Mouse (Mus musculus): Measurements from ENCODE around the gene Susd1. TPM values are rescaled to one million over a fixed set of nuclear protein-coding genes. Genes with fewer than 3 reads are reported as not detected.

Susd1 gene
- total RNA-seq, 4 experiments from 2014 or later: 3.7 to 7.8 (median 4.9) TPM

DNA sequence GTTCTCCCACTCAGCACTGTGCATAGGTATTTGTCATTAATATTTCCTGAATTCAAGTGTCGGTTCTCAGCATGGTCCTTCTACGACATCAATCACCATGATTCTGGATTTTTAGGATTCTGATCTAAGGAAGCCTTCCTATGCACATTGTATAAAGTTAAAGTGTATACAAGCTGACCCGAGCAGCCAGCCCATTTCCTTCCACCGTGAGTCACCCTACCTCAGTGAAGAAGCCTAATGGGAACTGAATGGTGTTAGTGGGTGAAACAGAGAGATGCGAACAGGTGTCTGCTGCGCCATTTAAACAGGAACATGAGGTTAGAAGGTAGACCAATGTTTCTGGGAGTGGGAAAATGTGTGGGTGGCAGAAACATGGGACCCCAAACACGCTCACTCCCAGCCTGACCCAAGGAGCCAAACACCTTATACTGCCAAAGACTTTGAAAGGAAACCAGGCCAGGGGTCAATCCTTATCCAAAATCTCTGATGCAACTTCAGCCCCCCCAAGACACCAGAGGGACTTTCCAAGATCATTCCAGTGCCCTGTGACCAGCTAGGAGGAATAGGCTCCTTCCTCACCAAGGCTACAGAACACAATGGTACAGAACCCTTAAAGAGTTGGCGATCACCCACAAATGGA lies 99.4 kb downstream of the Susd1 start:
- DNase-seq: no peak

DNA sequence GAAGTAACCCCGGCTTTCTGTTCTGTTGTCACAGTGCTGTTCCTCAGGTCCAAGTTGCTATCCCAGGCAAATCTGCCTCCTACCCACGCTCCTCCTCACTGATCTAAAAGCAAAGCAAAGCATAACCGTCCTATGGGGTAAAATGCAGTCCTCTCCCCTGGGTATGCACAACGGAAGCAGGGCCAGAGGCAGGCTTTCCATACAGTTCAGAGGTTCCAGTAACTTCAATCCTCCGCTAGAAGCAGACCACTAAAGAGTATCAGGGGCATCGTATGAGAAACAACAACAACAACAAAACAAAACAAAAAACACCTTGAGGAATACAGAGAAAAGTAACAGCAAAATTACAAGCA lies 100.9 kb downstream of the Susd1 start:
- no peak for DNase-seq

- DNase-seq: no peak
Observed at GRCm38 (mm10) chr4:59336846-59337532, 101.4 kb downstream of the Susd1 start.

- DNase-seq: no peak
Observed at GRCm38 (mm10) chr4:59336439-59336809, 102.0 kb downstream of the Susd1 start.

DNA sequence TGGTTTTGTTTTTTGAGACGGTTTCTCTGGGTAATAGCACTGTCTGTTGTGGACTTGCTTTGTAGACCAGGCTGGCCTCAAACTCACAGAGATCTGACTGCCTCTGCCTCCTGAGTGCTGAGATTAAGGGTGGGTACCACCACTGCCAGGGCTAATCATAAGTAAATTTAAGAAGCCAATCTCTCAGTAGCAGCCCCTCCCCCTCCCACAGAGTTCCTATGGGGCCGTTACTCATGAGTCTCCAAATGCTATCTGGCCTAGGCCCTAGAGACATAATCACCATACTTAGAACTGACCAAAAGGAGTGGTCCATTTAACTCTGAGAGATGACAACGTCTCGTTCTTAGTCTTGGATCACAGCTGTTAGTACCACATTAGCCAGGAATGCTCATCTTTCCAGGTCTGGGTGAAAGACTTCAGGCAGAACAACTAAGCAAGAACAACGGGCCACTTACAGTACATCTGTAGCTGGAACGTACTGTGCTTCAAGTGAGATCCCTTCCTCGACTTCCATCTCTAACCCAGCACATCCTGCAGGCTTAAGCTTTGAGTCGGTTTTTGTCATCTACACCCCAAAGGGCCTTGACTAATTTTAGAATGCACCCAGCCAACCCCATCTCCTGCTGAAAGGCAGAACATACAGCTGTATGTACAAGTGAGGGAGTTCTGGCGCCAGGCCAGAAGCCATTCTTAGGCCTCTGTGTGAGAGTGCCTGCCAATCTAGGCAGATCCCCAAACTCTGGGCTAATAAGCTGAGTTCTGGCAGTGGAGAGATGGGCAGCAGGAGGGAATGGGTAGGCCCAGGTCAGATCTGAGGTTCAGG lies 102.6 kb downstream of the Susd1 start:
- DNase-seq: no peak

- DNase-seq: no peak
Observed at GRCm38 (mm10) chr4:59335101-59335500, 103.3 kb downstream of the Susd1 start.

- DNase-seq: no peak
Observed at GRCm38 (mm10) chr4:59334236-59334635, 104.2 kb downstream of the Susd1 start.

- DNase-seq: no peak
Observed at GRCm38 (mm10) chr4:59333424-59333895, 105.0 kb downstream of the Susd1 start.

DNA sequence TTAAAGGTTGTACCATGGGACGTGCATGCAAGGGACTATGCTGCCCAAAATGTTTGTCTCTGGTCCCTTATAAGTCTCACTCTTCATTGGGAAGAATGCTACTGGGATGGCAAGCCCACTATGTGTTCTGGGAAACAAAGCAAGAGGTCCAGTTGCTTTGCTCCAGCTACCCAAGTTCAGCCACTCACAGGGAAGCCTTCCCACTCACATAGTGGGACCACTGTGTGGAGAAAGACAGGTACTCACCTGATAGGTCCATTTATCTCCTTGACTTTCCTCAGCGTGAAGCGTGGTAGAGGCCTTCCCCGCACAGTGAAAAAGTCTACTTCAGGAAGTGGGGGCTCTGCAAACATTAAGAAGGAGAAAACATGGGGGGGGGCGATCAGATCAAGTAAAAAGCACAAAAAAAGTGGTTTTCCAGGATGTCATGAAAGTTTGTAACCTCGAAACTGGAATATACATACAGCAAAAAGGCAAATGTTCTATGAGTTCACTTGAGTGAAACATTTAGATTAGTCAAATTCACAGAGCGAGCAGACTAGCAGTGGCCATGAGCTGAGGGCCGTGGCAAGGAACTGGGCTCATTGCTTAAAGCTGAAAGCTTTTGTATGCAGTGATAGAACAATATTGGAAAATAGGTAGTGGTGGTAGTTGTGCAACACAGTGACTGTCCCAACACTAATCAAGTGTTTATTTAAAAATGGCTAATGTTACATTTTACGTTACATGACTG lies 105.6 kb downstream of the Susd1 start:
- no peak for DNase-seq

- no peak for DNase-seq
Observed at GRCm38 (mm10) chr4:59332089-59332488, 106.3 kb downstream of the Susd1 start.

- DNase-seq: peak; percentile 92
Observed at GRCm38 (mm10) chr4:59331633-59332032, 106.8 kb downstream of the Susd1 start.

DNA sequence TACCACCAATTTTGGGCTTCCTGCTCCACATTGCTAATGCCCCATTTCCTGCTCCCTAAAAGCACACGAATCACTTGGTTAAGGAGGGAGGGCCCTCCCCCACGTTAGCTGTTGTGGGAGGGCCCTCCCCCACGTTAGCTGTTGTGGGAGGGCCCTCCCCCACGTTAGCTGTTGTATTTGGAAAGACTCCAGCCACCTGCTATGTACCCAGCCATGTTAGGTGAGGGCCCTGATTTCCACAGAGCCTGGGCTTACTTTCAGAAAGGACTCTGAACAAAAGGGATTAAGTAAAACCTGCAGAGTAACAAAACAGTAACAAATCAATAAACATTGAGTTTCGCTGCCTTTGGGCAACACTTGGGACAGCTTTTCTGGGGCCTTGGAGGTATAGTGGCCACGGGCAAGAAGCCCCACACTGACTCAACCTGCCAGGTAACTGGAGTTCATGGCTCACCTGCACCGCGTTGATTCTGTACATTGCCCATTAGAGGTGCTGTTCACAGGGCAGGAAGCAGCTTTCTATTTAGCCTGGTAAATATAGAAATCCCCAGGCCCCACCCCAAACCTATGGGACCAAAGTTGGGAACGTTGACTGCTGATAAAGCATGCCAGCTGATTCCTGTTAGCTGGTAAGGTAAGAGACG lies 107.3 kb downstream of the Susd1 start:
- no peak for DNase-seq

DNA sequence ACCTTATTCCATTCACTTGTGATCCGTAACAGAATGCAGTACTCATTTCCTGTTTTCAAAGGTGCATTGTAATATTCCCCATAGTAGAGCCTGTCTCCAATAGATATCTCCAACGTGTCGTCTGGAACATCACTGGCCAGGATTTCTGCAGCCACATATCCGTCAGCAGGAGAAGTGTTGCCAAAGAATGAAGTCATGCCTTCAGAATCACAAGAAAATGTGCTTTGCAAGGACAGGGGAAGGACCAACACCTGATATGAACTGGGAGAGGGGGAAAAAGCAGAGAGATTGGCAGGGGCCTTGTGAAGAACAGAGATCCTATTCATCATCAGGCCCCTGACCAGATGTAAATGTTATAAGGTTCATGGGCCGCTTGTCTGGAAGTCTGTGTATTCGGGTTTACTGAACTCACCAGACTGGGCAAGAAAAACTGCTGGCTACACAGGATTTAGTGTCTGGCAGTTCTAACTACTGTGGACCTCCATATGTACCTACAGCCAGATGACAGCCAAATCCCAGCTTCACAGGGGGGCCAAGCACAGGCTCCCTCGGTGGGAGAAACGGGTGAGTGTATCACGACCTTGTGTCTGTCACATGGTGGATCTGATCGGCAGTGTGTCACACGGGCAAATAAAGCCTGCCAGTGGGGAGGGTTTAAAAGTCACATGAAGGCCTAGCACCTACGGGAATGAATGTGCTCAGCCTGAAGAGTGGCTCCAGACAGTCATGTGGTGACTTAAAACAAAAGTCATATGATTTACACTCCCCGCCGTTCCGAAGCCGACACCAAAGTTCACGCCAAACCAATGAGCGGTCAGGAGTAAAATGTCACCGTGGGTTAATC lies 108.8 kb downstream of the Susd1 start:
- DNase-seq: peak; percentile 40

DNA sequence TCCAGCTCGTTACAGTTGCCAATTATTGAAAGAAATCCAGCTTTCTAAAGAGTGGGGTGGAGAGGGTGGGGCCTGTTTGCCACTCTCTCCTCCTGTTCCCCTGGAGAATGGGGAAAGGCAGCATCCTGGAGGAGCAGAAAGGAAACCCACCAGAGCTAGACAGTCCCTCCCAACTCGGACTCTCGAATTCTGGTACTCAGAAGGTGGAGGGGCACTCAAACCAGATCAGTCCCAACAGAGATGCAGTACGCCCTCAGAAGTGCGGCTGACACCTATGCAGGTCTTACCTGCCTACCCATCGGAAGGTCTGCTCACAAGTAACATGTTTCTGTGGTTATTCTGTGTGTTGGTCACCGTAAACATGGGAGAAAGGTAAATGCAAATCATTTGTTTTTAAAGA lies 109.6 kb downstream of the Susd1 start:
- no peak for DNase-seq

DNA sequence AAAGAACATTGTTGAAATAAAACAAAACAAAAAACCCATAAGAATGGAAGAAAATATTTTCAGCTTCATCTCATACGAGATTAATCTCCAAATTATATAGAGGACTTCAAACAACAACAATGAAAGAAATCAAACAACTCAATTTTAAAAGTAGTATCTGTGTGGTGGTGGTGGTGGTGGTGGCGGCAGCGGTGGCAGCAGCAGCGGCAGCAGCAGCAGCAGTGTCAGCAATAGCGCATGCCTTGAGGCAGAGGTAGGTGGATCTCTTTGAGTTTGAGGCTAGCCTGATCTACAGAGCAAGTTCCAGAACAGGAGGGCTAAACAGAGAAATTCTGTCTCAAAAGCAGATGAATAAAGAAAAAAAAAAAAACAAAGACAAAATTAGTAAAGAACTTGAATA lies 110.4 kb downstream of the Susd1 start:
- DNase-seq: no peak

- no peak for DNase-seq
Observed at GRCm38 (mm10) chr4:59326031-59326760, 112.2 kb downstream of the Susd1 start.

- DNase-seq: no peak
Observed at GRCm38 (mm10) chr4:59324317-59324716, 114.1 kb downstream of the Susd1 start.

- DNase-seq: no peak
Observed at GRCm38 (mm10) chr4:59323231-59323651, 115.2 kb downstream of the Susd1 start.

GRCm38 (mm10) chr4:59322733-59323132 lies 115.7 kb downstream of the Susd1 start:
- no peak for DNase-seq

DNA sequence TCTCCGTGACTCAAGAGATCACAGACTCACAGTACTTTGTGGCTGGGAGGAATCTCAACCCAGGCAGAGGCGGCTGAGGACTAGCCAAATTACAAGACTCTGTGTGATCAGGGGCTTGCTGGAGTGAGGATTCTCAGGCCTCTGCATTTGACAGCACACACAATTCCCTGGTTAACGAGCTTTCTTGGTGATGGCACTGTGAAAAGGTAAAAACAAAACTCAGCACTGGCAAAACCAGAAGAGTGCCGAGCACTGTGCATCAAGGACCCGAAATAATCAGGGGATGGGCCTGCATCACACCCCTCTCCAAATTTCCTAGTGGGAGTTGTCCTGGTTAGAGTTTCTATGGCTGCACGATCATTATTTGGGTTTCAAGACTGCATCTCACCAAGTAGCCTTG lies 116.4 kb downstream of the Susd1 start:
- no peak for DNase-seq
